Mouse (Mus musculus) liver, embryonic 11.5 days (tissue): ENCODE measurements around the gene Olfr692. TPM values are rescaled to one million over a fixed set of nuclear protein-coding genes. Genes with fewer than 3 reads are reported as not detected.
A peak's percentile ranks its signal among the peaks of the same experiment; 100 is the strongest.
"Not testable (repeated sequence)": the region's sequence is repeated elsewhere in the genome, so short reads cannot be mapped to it uniquely, and the experiment has no call there.

ENCODE experiments used
- ATAC-seq: fragments of 200-750 bp; cut with Nextera tagmentation; replicated peaks from 2 replicates; pipeline ENCODE4 v1.8.0; 2017; ENCODE audit warnings: moderate number of reproducible peaks, mild to moderate bottlenecking, moderate TSS enrichment, moderate library complexity; ENCODE audit not compliant: low FRiP score
- DNase-seq: peaks from one replicate; pipeline ENCODE4 v3.0.0-alpha.2; 2017; ENCODE audit warnings: low spot score
- H3K27ac ChIP-seq: fragments of 300-500 bp; sonication (generic); 2 replicates; pipeline ENCODE4 v1.5.1; 2014; ENCODE audit warnings: mild to moderate bottlenecking, low read depth, low read length, control low read depth
- H3K27me3 ChIP-seq: fragments of 300-500 bp; sonication (generic); replicated peaks from 2 replicates; pipeline ENCODE4 v1.6.1; 2014; ENCODE audit warnings: low read length, mixed read lengths; ENCODE audit not compliant: control insufficient read depth, insufficient read depth
- H3K36me3 ChIP-seq: fragments of 300-500 bp; sonication (generic); 2 replicates; pipeline ENCODE4 v1.6.1; 2014; ENCODE audit warnings: mild to moderate bottlenecking, low read length, moderate library complexity, mixed read lengths; ENCODE audit not compliant: control insufficient read depth, insufficient read depth
- H3K4me1 ChIP-seq: fragments of 300-500 bp; sonication (generic); replicated peaks from 2 replicates; pipeline ENCODE4 v1.6.1; 2014; ENCODE audit warnings: low read length, mixed read lengths; ENCODE audit not compliant: control insufficient read depth, insufficient read depth
- H3K4me2 ChIP-seq: fragments of 300-500 bp; sonication (generic); 2 replicates; pipeline ENCODE4 v1.6.1; 2014; ENCODE audit warnings: mild to moderate bottlenecking, control low read depth, moderate library complexity
- H3K4me3 ChIP-seq: fragments of 300-500 bp; sonication (generic); 2 replicates; pipeline ENCODE4 v1.5.1; 2014; ENCODE audit warnings: low read depth, low read length, control low read depth
- H3K9ac ChIP-seq: fragments of 300-500 bp; sonication (generic); 2 replicates; pipeline ENCODE4 v1.6.1; 2014; ENCODE audit warnings: low read depth, low read length, control low read depth
- H3K9me3 ChIP-seq: fragments of 300-500 bp; sonication (generic); 2 replicates; pipeline ENCODE4 v1.6.1; 2016; ENCODE audit warnings: low read length, inconsistent platforms, mixed read lengths; ENCODE audit not compliant: control insufficient read depth
- WGBS: fragments of 180-500 bp; shearing (Covaris S2); extraction: QIAGEN DNeasy Blood & Tissue Kit; methylation state at CpG from one replicate; pipeline ENCODE4 v1.1.7; 2014; 5-methylcytosine and 5-hydroxymethylcytosine counted together
- polyA plus RNA-seq: library from polyadenylated mRNA; unstranded; fragments of >200 nt; fragmentation: Nextera tagmentation; extraction: Ambion mirVana; gene quantifications from 2 replicates; pipeline ENCODE4 v1.2.1, GENCODE M21; 2014

The Olfr692 gene
- polyA plus RNA-seq = not detected in 2 replicates

GRCm38 (mm10) chr7:105367930-105368329 is at the start of gene Olfr692:
TSS of gene Olfr692 (plus strand) at chr7:105368230.
- no peak for DNase-seq
- WGBS = 92% methylated on average over 1 of the region's 1 CpGs
- no peak within 1 kb of the TSS for H3K27ac ChIP-seq
- no peak for ATAC-seq
- H3K9me3 ChIP-seq = no peaks in the 10 kb centered on the region
- no peak within 1 kb of the TSS for H3K4me3 ChIP-seq
- H3K4me1 ChIP-seq = no peaks in the 10 kb centered on the region
- no peaks in the 10 kb centered on the region for H3K36me3 ChIP-seq
- H3K4me2 ChIP-seq = no peak within 1 kb of the TSS
- H3K9ac ChIP-seq = no peak within 1 kb of the TSS
- no peaks in the 10 kb centered on the region for H3K27me3 ChIP-seq

DNA sequence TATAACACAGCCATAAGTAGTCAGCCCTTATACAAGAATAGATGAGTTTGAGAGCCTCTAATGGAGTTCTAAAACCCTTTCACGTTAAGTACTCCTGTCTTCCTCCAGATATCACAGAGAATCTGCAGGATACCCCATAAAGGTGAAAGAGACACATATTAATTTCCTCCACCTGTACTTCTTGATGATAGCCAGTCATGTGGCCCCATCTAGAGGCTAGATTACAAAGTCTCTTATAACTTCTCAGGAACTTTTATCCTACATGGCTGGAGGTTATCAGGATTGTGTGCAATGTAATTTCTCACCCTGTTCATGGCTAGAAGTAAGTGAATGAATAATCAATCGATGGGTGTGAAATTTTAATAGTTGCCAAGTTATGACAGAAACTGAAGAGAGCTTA is 42.7 kb upstream of the Olfr692 start:
- no peaks in the 10 kb centered on the region for H3K9me3 ChIP-seq
- no peaks in the 10 kb centered on the region for H3K27me3 ChIP-seq
- no peak overlapping the region for H3K27ac ChIP-seq
- WGBS = 65% methylated on average over 2 of the region's 2 CpGs
- no peak overlapping the region for H3K4me3 ChIP-seq
- ATAC-seq (no peak), DNase-seq (no peak)
- no peaks in the 10 kb centered on the region for H3K4me1 ChIP-seq
- no peak overlapping the region for H3K4me2 ChIP-seq
- no peaks in the 10 kb centered on the region for H3K36me3 ChIP-seq
- H3K9ac ChIP-seq = no peak overlapping the region

DNA sequence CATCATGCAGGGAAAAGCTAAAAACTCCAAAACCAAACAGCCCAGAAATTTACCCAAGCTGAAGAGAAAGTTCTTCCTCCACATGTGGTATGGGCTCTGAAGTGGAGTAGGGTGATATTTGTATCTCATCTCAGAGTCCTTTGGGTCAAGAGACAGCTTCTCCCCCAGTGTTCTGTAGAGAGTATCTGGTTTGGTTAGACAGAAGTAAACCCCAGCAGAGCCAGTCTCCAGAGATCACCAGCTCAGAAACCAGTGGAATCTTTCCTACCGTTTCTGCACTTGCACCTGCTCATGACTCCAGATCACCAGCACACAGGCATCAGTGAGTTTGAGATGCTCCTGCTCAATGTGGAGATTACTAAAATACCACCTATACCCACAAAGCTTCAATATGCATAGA is 34.0 kb upstream of the Olfr692 start, which contains the start of gene Olfr690:
Olfr690 (minus strand) TSS at position 101 of the 400 bp plus-strand sequence.
- Histone ChIP-seq H3K4me1 (no peaks in the 10 kb centered on the region), H3K27me3 (no peaks in the 10 kb centered on the region), H3K9me3 (no peaks in the 10 kb centered on the region), H3K27ac (no peak within 1 kb of the TSS), H3K9ac (no peak within 1 kb of the TSS), H3K36me3 (no peaks in the 10 kb centered on the region), H3K4me3 (no peak within 1 kb of the TSS), H3K4me2 (no peak within 1 kb of the TSS)
- WGBS = 87% methylated on average over 1 of the region's 1 CpGs
- ATAC-seq (no peak), DNase-seq (no peak)

DNA sequence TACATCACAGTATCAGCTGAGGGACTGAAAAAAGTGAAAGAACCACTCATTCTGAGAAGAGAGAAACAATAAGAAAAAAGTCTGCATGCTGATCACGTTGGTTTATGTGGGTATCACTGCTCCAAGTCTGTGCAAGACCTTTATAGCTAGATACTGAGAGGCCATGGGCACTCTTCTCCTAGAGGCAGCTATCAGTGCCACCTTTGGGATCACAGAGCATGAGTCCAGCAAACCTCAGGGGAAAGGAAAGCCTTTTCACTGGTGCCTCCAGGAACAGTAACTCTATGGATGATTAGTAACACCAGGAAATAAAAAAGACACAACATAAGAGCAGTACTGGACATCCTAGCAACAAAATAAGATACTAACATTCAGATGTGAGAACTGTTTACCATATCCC is 25.9 kb upstream of the Olfr692 start, which contains the start of gene Olfr691:
Olfr691 (minus strand) TSS at position 101 of the 400 bp plus-strand sequence.
- Histone ChIP-seq H3K4me2 (no peak within 1 kb of the TSS), H3K27ac (no peak within 1 kb of the TSS), H3K27me3 (no peaks in the 10 kb centered on the region), H3K9ac (no peak within 1 kb of the TSS), H3K4me1 (no peaks in the 10 kb centered on the region), H3K36me3 (no peaks in the 10 kb centered on the region), H3K9me3 (no peaks in the 10 kb centered on the region), H3K4me3 (no peak within 1 kb of the TSS)
- no peak for ATAC-seq
- WGBS = 26% methylated on average over 1 of the region's 1 CpGs
- no peak for DNase-seq

GRCm38 (mm10) chr7:105342752-105343151 is 25.3 kb upstream of the Olfr692 start:
- WGBS = 79% methylated on average over 2 of the region's 2 CpGs
- no peaks in the 10 kb centered on the region for H3K36me3 ChIP-seq
- H3K4me1 ChIP-seq = no peaks in the 10 kb centered on the region
- no peaks in the 10 kb centered on the region for H3K9me3 ChIP-seq
- H3K27me3 ChIP-seq = no peaks in the 10 kb centered on the region
- no peak for DNase-seq
- H3K9ac ChIP-seq = no peak overlapping the region
- H3K4me2 ChIP-seq = no peak overlapping the region
- no peak overlapping the region for H3K4me3 ChIP-seq
- no peak for ATAC-seq
- H3K27ac ChIP-seq = no peak overlapping the region

DNA sequence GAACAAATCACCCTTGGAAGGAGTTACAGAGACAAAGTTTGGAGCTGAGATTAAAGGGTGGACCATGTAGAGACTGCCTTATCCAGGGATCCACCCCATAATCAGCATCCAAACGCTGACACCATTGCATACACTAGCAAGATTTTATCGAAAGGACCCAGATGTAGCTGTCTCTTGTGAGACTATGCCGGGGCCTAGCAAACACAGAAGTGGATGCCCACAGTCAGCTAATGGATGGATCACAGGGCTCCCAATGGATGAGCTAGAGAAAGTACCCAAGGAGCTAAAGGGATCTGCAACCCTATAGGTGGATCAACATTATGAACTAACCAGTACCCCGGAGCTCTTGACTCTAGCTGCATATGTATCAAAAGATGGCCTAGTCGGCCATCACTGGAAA is 12.0 kb upstream of the Olfr692 start:
- not testable (repeated sequence) for ATAC-seq, DNase-seq, H3K9me3 ChIP-seq, H3K36me3 ChIP-seq, H3K9ac ChIP-seq, H3K4me2 ChIP-seq, H3K27me3 ChIP-seq, H3K27ac ChIP-seq, H3K4me3 ChIP-seq, H3K4me1 ChIP-seq
- WGBS = no CpG with 5 or more reads among the region's 5 CpGs

- H3K9ac ChIP-seq, H3K36me3 ChIP-seq, DNase-seq, H3K27ac ChIP-seq, H3K9me3 ChIP-seq, H3K4me1 ChIP-seq, H3K27me3 ChIP-seq, H3K4me2 ChIP-seq, H3K4me3 ChIP-seq: not testable (repeated sequence)
- WGBS = 88% methylated on average over 1 of the region's 2 CpGs
- peak; percentile 87; the same call in 1 of the 2 replicates for ATAC-seq
Observed at GRCm38 (mm10) chr7:105356487-105356886, 11.5 kb upstream of the Olfr692 start.

GRCm38 (mm10) chr7:105361713-105362112 is 6.3 kb upstream of the Olfr692 start:
- no peak overlapping the region for H3K27ac ChIP-seq
- ATAC-seq = no peak
- DNase-seq = no peak
- no peaks in the 10 kb centered on the region for H3K4me1 ChIP-seq
- no peak overlapping the region for H3K4me2 ChIP-seq
- H3K9ac ChIP-seq = no peak overlapping the region
- H3K9me3 ChIP-seq = no peaks in the 10 kb centered on the region
- H3K27me3 ChIP-seq = no peaks in the 10 kb centered on the region
- no peaks in the 10 kb centered on the region for H3K36me3 ChIP-seq
- H3K4me3 ChIP-seq = no peak overlapping the region
- 84% methylated on average over 2 of the region's 2 CpGs for WGBS

DNA sequence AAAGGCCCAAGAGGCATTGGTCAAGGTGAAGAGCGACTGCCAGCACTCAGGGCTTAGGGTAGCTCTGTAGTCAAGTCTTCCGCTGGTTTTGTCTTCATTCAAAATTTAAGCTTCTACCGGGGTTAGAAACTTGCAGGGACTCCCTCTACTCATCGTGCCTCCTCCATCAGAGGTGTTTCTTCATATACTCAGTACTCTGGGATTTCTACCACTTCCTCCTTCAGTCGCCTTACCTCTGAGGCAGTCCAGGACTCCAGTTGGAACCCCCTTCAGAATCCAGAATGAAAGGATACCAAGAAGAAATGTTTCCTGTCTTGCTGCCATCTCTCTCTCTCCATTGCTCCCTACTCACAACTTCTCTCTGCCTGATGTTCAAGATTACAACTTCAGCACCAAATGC is 762 bp upstream of the Olfr692 start:
- H3K9ac ChIP-seq = no peak overlapping the region
- no peak overlapping the region for H3K4me3 ChIP-seq
- H3K9me3 ChIP-seq = no peaks in the 10 kb centered on the region
- no peaks in the 10 kb centered on the region for H3K4me1 ChIP-seq
- ATAC-seq = no peak
- no peaks in the 10 kb centered on the region for H3K27me3 ChIP-seq
- no peaks in the 10 kb centered on the region for H3K36me3 ChIP-seq
- H3K4me2 ChIP-seq = no peak overlapping the region
- DNase-seq = no peak
- H3K27ac ChIP-seq = no peak overlapping the region
- 78% methylated on average over 5 of the region's 5 CpGs for WGBS
